Mouse (Mus musculus) brown adipose tissue, adult 24 weeks (tissue): ENCODE results near the gene Gm42906. TPM values are rescaled to one million over a fixed set of nuclear protein-coding genes. Genes with fewer than 3 reads are reported as not detected.

Experiments used
- H3K27ac ChIP-seq: fragments of 200-500 bp; replicated peaks from 2 replicates; pipeline ENCODE4 v1.5.1; 2012; ENCODE audit warnings: low read depth, mild to moderate bottlenecking, low read length
- H3K4me1 ChIP-seq: fragments of 200-500 bp; 2 replicates; pipeline ENCODE4 v1.6.1; 2012; ENCODE audit warnings: low read length, mixed read lengths; ENCODE audit not compliant: control insufficient read depth, insufficient read depth, insufficient read length
- H3K4me3 ChIP-seq: fragments of 200-500 bp; 2 replicates; pipeline ENCODE4 v1.5.1; 2012; ENCODE audit warnings: low read depth, mild to moderate bottlenecking, low read length, moderate library complexity; ENCODE audit not compliant: insufficient read depth
- polyA plus RNA-seq: library from polyadenylated mRNA; stranded (reverse); fragments of >200 nt; gene quantifications from 2 replicates; pipeline ENCODE4 v1.2.4, GENCODE M21; 2012; ENCODE audit not compliant: missing spikeins, insufficient read depth, insufficient read length

The Gm42906 gene
- polyA plus RNA-seq, 1 experiment, result not detected

- H3K27ac ChIP-seq, result no peak overlapping the region
- no peak overlapping the region for H3K4me3 ChIP-seq
- no peaks in the 10 kb centered on the region for H3K4me1 ChIP-seq
These were observed 20.5 kb downstream of the Gm42906 start for GRCm38 (mm10) chr5:151407493-151407892.

- Histone ChIP-seq H3K4me1 (peaks cover 2% of the 10 kb centered on the region; the same call in 1 of the 2 replicates), H3K27ac (no peak overlapping the region), H3K4me3 (no peak overlapping the region)
These were observed 21.7 kb downstream of the Gm42906 start for GRCm38 (mm10) chr5:151406276-151406675.

GRCm38 (mm10) chr5:151405314-151405903 lies 22.6 kb downstream of the Gm42906 start:
- Histone ChIP-seq H3K4me3 (no peak overlapping the region), H3K4me1 (peaks cover 2% of the 10 kb centered on the region; the same call in 1 of the 2 replicates), H3K27ac (no peak overlapping the region)

- H3K4me1 ChIP-seq, result peaks cover 2% of the 10 kb centered on the region; the same call in 1 of the 2 replicates
These were observed 24.4 kb downstream of the Gm42906 start for GRCm38 (mm10) chr5:151403586-151403985.

GRCm38 (mm10) chr5:151400557-151400944 lies 27.4 kb downstream of the Gm42906 start:
- Histone ChIP-seq H3K27ac (no peak overlapping the region), H3K4me3 (no peak overlapping the region), H3K4me1 (peaks cover 2% of the 10 kb centered on the region; the same call in 1 of the 2 replicates)

More at GRCm38 (mm10) chr5:151403586-151403985, 24.4 kb downstream of the Gm42906 start:
- Histone ChIP-seq H3K4me3 (no peak overlapping the region), H3K27ac (no peak overlapping the region)

DNA sequence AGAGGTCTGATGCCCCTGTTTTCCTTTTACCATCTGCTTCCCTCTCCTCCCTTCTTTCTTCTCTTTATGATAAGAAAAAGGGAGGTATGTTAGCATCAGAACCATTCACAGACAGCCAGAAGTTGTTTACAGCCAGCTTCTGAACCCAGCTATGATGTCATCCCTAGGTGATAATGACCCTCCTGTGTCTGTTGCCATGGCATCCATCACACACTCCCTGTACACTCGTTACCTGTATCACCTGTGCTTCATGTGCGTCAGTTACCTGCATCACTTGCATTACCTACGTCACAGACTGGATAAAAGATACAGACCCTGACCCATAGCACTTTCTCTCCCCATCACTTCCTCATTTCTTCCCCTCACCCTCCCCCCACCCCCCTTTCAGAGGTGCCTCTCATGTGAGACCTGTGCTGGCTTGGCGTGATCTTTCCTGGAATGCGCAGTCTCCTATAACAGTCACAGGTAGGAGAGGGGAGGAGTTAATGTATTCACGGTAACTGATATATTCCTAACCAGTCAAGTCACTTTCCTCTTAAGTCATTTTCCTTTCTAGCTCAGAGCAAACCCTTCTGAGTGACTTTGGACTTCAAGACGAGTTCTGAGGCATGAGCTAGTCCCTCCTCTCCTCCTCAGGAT lies 27.9 kb downstream of the Gm42906 start:
- no peak overlapping the region for H3K27ac ChIP-seq
- H3K4me1 ChIP-seq, result peaks cover 2% of the 10 kb centered on the region; the same call in 1 of the 2 replicates
- H3K4me3 ChIP-seq, result no peak overlapping the region

DNA sequence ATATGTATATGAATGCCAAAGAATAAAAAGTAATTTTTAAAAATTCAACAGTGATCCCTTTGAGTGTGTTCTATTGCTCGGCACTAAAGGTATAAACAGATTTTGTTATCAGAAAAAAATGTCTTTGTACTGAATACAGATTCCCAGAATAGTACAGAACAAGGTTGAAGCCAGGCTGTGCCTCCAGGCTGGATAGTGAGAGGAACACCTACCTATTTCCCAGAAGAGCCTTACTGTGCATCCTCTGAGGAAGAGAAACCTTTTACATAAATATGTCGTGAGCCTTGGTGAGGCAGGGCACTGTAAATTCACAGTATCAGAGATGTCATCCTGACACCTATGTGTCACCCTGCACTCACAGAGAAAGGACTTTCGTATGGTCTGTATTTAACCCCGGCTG lies 31.8 kb downstream of the Gm42906 start:
- Histone ChIP-seq H3K27ac (no peak overlapping the region), H3K4me1 (peaks cover 3% of the 10 kb centered on the region; the same call in 1 of the 2 replicates), H3K4me3 (no peak overlapping the region)

DNA sequence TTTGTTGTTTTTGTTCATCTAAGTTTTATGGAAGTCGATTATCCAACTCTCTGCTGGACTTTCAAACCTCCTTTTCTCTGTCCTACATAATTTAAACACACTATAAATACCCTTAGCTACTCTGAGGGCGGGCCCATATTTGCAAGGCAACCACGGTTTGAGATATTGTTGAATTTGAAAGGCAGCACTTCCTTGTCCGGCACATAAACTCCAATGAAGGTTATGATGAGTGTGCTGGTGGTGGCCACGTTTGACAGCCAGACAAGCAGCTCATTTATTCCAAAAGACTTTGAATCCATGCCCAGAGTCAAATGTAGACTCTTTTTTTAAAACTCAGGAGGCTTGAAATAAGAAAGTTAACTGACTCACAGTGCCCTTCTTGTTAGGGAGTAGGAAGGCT lies 33.3 kb downstream of the Gm42906 start:
- Histone ChIP-seq H3K4me1 (peaks cover 3% of the 10 kb centered on the region; the same call in 1 of the 2 replicates), H3K4me3 (no peak overlapping the region), H3K27ac (no peak overlapping the region; the same call in 1 of the 2 replicates)

DNA sequence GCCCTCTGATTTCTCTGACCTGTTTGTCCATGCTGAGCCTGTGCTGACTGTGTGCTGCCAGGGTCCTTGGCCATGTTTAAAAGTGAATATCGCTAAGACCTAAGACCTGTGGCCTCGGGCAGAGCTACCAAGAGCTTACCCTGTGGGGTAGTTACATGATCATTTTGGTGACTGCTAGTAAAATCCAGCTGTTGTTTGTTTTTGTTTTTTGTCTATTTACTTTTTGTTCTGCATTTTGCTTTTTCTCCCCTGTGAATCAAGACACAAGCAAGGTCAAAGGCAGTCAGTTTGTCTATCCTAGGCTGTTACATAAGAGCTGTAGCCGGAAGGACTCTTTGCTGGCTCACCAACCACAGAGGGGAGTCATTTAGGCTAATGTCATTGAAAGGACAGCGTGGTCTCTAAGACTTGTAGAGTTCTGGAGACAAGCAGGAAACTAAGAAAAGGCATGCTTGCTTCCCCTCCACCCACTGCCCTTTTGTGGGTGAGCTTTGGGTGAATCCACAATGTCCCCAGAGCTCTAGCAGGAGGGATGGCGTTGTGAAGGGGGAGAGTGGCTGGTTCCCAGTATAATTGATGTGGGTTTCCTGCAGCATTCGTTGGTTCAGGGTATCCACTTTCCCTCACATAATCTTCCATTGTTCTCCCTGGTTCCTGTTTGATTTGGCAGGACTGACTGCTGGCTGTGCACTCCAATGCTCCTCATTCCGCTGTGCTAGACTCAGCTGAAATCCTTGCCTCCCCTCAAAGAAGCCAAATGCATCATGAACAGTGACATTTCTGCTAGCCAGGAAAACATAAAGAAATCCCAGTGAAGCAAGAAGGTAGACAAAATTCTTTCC lies 33.9 kb downstream of the Gm42906 start:
- no peak overlapping the region for H3K4me3 ChIP-seq
- peaks cover 3% of the 10 kb centered on the region; the same call in 1 of the 2 replicates for H3K4me1 ChIP-seq
- peak overlapping the region; percentile 56 for H3K27ac ChIP-seq

DNA sequence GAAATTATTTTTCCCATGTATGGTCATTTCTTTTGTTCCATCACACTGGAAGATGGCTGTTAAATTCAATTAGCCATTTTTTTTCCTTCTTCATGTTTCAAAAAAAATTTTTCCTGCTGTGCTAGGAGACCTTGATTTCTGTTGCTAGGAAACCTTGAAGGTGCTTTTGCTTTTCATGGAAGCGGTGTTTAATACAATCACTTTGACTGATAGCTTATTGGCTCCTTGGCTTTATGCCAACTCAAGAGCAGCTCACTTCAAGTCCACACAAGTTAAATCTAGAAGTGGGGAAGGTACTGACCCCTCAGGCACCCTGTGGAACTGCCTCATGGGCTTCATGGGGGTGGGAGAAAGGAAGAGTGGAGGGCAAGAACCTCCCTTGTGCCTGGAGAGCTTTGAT lies 38.1 kb downstream of the Gm42906 start:
- H3K4me3 ChIP-seq, result no peak overlapping the region
- H3K27ac ChIP-seq, result no peak overlapping the region
- peaks cover 3% of the 10 kb centered on the region; the same call in 1 of the 2 replicates for H3K4me1 ChIP-seq

GRCm38 (mm10) chr5:151379896-151380295 lies 48.1 kb downstream of the Gm42906 start:
- Histone ChIP-seq H3K27ac (no peak overlapping the region), H3K4me1 (no peaks in the 10 kb centered on the region), H3K4me3 (no peak overlapping the region)

DNA sequence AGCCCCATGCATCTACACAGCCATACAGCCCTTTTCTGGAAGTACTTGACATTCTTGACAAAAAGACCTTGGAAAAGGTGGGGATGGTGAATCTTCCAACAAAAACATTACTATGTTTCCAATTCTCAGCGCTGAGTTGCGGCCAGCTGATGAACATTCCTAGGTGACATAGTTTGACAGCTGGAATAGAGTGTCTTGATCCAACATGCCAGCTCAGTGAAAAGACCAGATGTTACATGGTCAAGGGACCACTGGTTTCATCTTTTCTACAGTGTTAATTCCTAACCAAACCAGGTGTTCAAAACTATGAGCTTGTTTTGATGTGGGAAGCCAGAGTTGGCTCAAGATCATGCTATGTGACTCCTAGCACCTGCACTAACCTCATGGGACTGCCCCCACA lies 48.8 kb downstream of the Gm42906 start:
- no peak overlapping the region for H3K4me3 ChIP-seq
- no peaks in the 10 kb centered on the region for H3K4me1 ChIP-seq

DNA sequence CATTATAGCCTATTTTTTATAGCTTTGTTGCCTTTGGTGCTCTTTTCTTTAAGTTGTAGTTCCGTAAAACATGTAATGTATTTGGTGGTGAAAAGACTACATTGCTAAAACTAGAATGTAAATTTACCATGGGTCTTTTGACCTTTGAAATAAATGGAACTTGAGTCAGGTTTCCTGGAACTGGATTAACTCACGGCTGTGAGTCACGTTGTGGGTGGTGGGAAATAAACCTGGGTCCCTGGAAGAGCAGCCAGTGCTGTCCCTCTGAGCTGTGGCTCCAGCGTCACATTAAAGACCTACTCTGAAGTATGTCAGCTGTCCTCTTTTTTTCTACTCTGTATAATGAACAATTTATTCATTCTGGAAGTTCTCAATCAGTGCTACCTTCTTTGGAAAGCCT lies 51.0 kb downstream of the Gm42906 start:
- Histone ChIP-seq H3K4me3 (no peak overlapping the region), H3K4me1 (no peaks in the 10 kb centered on the region), H3K27ac (no peak overlapping the region)

More for the DNA sequence above, 48.8 kb downstream of the Gm42906 start:
- H3K27ac ChIP-seq, result no peak overlapping the region

DNA sequence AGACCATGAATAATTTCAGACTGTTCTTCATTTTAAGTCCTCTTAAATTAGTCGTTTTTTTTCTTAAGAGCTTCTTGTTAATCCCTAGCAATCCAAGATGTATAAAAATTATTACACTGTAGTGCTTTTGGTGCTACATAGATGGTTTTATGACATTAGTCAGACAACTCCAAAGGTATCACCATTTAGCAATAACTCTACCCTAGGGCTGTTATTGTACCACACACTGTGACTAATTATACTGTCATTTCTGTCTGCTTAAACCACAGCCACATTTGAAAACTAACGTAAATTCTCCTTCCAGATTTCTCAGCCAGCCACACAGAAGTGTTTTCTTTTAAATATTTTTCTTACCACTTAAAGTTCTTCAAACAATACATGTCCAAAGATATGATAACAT lies 53.1 kb downstream of the Gm42906 start:
- no peak overlapping the region for H3K4me3 ChIP-seq
- no peak overlapping the region for H3K27ac ChIP-seq

DNA sequence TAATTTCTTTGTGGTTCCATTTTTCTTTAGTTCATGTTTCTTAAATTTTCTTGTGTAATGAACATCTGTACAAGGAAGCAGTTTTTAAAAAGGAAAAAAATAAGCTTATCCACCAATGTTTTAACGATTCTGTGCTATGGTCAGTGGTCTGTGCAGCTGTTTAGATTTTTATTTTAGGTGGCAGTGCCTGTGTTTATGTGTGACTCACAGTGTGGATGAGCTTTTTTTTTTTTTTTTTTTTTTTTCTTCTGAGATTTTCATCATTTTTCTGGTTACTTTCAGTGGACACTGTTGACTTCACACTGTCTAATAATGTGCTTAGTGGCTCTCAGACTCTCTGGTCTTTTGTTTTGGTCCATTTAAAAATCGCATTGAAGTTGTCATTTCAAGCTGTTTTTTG lies 56.8 kb downstream of the Gm42906 start:
- H3K4me3 ChIP-seq, result no peak overlapping the region
- peaks cover 2% of the 10 kb centered on the region; the same call in 1 of the 2 replicates for H3K4me1 ChIP-seq
- H3K27ac ChIP-seq, result no peak overlapping the region

More for the DNA sequence above, 53.1 kb downstream of the Gm42906 start:
- H3K4me1 ChIP-seq, result no peaks in the 10 kb centered on the region
